Mouse (Mus musculus) testis, adult 10 weeks (tissue): ENCODE data around the gene Gm49403. TPM values are rescaled to one million over a fixed set of nuclear protein-coding genes. Genes with fewer than 3 reads are reported as not detected.

Experiments used
- polyA plus RNA-seq: library from polyadenylated mRNA; stranded (reverse); fragments of 350-450 nt; fragmentation: Illumina TruSeq; extraction: RNeasy Lipid Tissue Mini Kit (QIAGEN cat#74804); gene quantifications from one replicate; pipeline ENCODE4 v1.2.3, GENCODE M21; 2014; ENCODE audit warnings: low read depth, low replicate concordance

Gene Gm49403
- polyA plus RNA-seq = not detected

GRCm38 (mm10) chr19:8883616-8884015 is at the start of gene Gm49403, which contains the start of gene Lbhd1:
Gene Gm49403, plus strand, starts transcription at chr19:8883930.
Gene Lbhd1, plus strand, starts transcription at chr19:8883732.

GRCm38 (mm10) chr19:8837251-8837791 is 46.4 kb upstream of the Gm49403 start, which contains the start of gene Bscl2:
Gene Bscl2, plus strand, starts transcription at chr19:8837467.

GRCm38 (mm10) chr19:8839103-8839907 is 44.4 kb upstream of the Gm49403 start, which contains the start of gene Gng3:
Gene Gng3, minus strand, starts transcription at chr19:8839194.

GRCm38 (mm10) chr19:8850402-8850901 is 33.3 kb upstream of the Gm49403 start, which contains the start of gene Lrrn4cl:
Gene Lrrn4cl, plus strand, starts transcription at chr19:8850768.

GRCm38 (mm10) chr19:8871267-8872186 is 12.2 kb upstream of the Gm49403 start, which contains the start of gene Ubxn1:
Gene Ubxn1, plus strand, starts transcription at chr19:8871496.

GRCm38 (mm10) chr19:8880311-8881033 is 3.3 kb upstream of the Gm49403 start, which contains the start of gene Uqcc3:
Gene Uqcc3, minus strand, starts transcription at chr19:8880923.

GRCm38 (mm10) chr19:8888511-8889385 is 5.0 kb downstream of the Gm49403 start, which contains the start of the genes 1810009A15Rik and Gm49416:
Gene 1810009A15Rik, plus strand, starts transcription at chr19:8888853.
Gene Gm49416, plus strand, starts transcription at chr19:8888926.

GRCm38 (mm10) chr19:8892829-8893766 is 9.4 kb downstream of the Gm49403 start, which contains the start of gene Ints5:
Gene Ints5, plus strand, starts transcription at chr19:8893005.

GRCm38 (mm10) chr19:8897865-8898495 is 14.2 kb downstream of the Gm49403 start, which contains the start of gene Ganab:
Gene Ganab, plus strand, starts transcription at chr19:8898071.

GRCm38 (mm10) chr19:8920073-8920736 is 36.5 kb downstream of the Gm49403 start, which contains the start of gene B3gat3:
Gene B3gat3, plus strand, starts transcription at chr19:8920374.

GRCm38 (mm10) chr19:8929224-8930088 is 45.7 kb downstream of the Gm49403 start, which contains the start of the genes Rom1 and Eml3:
Gene Rom1, minus strand, starts transcription at chr19:8929356.
Gene Eml3, plus strand, starts transcription at chr19:8929552.

Other genes starting within 250 kb of the Gm49403 start
- not detected for gene Chrm1, start 220.1 kb upstream of the Gm49403 start, polyA plus RNA-seq
- 109 TPM for gene Slc3a2, start 160.6 kb upstream of the Gm49403 start, polyA plus RNA-seq
- 12.8 TPM for gene Wdr74, start 148.1 kb upstream of the Gm49403 start, polyA plus RNA-seq
- 11.7 TPM for gene 1700092M07Rik, start 143.2 kb upstream of the Gm49403 start, polyA plus RNA-seq
- gene Stx5a, start 142.5 kb upstream of the Gm49403 start, polyA plus RNA-seq = 48.6 TPM
- gene Nxf1, start 126.9 kb upstream of the Gm49403 start, polyA plus RNA-seq = 182 TPM
- 4.5 TPM for gene Tmem223, start 112.9 kb upstream of the Gm49403 start, polyA plus RNA-seq
- gene Tmem179b, start 109.5 kb upstream of the Gm49403 start, polyA plus RNA-seq = 14.4 TPM
- gene Taf6l, start 97.5 kb upstream of the Gm49403 start, polyA plus RNA-seq = 3.2 TPM
- gene Polr2g, start 85.4 kb upstream of the Gm49403 start, polyA plus RNA-seq = 51.5 TPM
- 5.3 TPM for gene Zbtb3, start 81.4 kb upstream of the Gm49403 start, polyA plus RNA-seq
- gene Ttc9c, start 64.6 kb upstream of the Gm49403 start, polyA plus RNA-seq = 14.5 TPM
- 45.8 TPM for gene Hnrnpul2, start 63.9 kb upstream of the Gm49403 start, polyA plus RNA-seq
- 0.76 TPM for gene AC129217.1, start 54.2 kb upstream of the Gm49403 start, polyA plus RNA-seq
- gene Bscl2, start 46.5 kb upstream of the Gm49403 start, polyA plus RNA-seq = 360 TPM
- 0.53 TPM for gene Gng3, start 44.7 kb upstream of the Gm49403 start, polyA plus RNA-seq
- 0.56 TPM for gene Lrrn4cl, start 33.2 kb upstream of the Gm49403 start, polyA plus RNA-seq
- 23.5 TPM for gene Ubxn1, start 12.4 kb upstream of the Gm49403 start, polyA plus RNA-seq
- gene Uqcc3, start 3.0 kb upstream of the Gm49403 start, polyA plus RNA-seq = 2.4 TPM
- 107 TPM for gene Lbhd1, start 198 bp upstream of the Gm49403 start, polyA plus RNA-seq
- 35.7 TPM for gene 1810009A15Rik, start 4.9 kb downstream of the Gm49403 start, polyA plus RNA-seq
- not detected for gene Gm49416, start 5.0 kb downstream of the Gm49403 start, polyA plus RNA-seq
- 0.32 TPM for gene Ints5, start 9.1 kb downstream of the Gm49403 start, polyA plus RNA-seq
- 30.6 TPM for gene Ganab, start 14.1 kb downstream of the Gm49403 start, polyA plus RNA-seq
- 2.5 TPM for gene B3gat3, start 36.4 kb downstream of the Gm49403 start, polyA plus RNA-seq
- 1.2 TPM for gene Rom1, start 45.4 kb downstream of the Gm49403 start, polyA plus RNA-seq
- gene Eml3, start 45.6 kb downstream of the Gm49403 start, polyA plus RNA-seq = 0.77 TPM
- gene Mta2, start 57.9 kb downstream of the Gm49403 start, polyA plus RNA-seq = 44.3 TPM
- 7.6 TPM for gene Tut1, start 69.9 kb downstream of the Gm49403 start, polyA plus RNA-seq
- 146 TPM for gene Eef1g, start 83.1 kb downstream of the Gm49403 start, polyA plus RNA-seq
- gene Ahnak, start 105.4 kb downstream of the Gm49403 start, polyA plus RNA-seq = 4.2 TPM
- gene Scgb1a1, start 204.0 kb downstream of the Gm49403 start, polyA plus RNA-seq = not detected